Mouse (Mus musculus) naive thymus-derived CD4-positive, alpha-beta T cell, adult 2 months (primary cell): ENCODE results near the gene Ifit2.
A peak's percentile ranks its signal among the peaks of the same experiment; 100 is the strongest.
"Not testable (repeated sequence)": the region's sequence is repeated elsewhere in the genome, so short reads cannot be mapped to it uniquely, and the experiment has no call there.

Experiments used
- DNase-seq: peaks from one replicate; pipeline ENCODE4 v3.0.0-alpha.2; 2011; ENCODE audit warnings: low read depth

The Ifit2 gene

DNA sequence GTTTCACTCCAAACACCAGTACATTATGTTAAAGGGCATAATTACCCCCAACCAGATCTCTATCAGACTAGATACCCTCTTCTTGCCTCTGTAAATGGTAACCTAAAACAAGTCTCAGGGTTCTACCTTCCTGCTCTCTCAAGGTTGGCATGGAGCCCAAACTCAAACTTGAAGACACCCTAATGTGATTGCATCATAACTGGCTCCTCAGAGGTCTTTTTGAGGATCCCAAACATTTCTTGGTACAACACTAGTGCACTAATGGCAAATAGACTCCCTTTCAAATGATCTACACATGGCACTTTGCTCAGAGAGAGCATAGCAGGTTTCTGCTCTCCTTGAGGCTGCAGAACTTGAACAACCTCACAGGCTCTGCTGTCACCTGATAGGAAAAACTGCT lies 46.3 kb downstream of the Ifit2 start:
- DNase-seq, result peak; percentile 60

DNA sequence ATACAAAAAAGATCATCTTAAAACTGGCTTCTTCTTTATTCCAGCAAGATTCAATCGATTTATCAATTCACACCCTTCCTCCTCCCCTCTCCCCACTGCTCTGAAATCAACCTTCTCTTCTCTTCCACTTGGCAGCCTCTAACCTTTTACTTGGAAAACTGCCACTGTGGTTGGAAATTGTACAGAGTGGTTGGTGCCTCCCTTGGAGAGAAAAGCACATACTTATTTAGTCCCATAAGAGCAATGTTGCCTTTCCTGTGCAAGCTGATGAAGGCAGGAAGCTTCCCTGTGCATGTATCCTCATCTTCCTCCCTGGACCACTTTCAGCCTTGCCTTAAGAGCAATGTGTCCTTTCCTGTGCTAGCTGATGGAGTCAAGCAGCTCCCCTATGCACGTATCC lies 47.8 kb downstream of the Ifit2 start:
- DNase-seq, result peak; percentile 38

DNA sequence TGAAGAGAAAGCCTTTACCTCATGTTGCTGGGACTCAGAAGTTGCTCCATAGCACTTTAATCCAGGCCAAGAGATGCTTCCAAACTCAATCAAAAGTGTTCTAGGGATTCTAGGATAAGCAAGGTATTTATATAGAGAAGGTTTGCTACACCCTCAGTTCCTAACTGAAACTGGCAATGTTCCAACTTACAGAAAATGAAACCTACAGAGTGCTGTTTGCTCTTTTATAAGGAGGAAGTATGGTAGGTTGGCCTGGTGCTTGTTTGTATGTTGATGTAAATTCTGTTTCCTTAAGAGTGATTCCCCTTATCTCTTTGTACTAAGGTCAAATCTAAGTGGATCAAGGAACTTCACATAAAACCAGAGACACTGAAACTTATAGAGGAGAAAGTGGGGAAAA lies 48.8 kb downstream of the Ifit2 start:
- DNase-seq, result peak; percentile 87

DNA sequence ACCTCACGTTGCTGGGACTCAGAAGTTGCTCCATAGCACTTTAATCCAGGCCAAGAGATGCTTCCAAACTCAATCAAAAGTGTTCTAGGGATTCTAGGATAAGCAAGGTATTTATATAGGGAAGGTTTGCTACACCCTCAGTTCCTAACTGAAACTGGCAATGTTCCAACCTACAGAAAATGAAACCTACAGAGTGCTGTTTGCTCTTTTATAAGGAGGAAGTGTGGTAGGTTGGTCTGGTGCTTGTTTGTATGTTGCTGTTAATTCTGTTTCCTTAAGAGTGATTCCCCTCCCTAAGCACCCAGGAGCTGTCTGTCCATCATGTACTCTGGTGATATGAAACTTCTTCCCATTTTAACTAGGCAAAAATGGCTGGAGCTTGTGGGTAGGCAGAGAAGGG lies 51.4 kb downstream of the Ifit2 start, which contains the start of gene Ifit1bl1:
TSS of gene Ifit1bl1 (minus strand) at position 69 of the 400 bp plus-strand sequence.
- peak; percentile 86 for DNase-seq

DNA sequence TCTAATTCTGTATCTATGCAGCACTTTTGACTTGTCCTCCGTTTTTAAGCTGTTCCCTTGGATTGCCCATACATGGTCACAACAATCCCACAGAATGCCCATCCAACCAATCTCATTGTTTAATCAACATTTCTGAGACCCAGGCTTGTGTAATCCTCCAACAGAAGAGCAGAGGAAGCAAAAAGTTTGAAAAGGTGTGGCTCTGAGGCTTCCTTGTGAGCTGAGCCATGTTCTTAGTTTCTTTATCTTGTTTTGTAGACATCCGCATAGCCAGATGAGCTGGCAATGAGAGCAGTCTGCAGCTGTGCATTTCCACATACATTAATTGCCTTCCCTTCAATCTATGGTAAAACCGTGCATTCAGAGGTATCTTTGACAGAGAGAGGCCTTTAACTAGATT lies 55.0 kb downstream of the Ifit2 start:
- DNase-seq, result peak; percentile 72

DNA sequence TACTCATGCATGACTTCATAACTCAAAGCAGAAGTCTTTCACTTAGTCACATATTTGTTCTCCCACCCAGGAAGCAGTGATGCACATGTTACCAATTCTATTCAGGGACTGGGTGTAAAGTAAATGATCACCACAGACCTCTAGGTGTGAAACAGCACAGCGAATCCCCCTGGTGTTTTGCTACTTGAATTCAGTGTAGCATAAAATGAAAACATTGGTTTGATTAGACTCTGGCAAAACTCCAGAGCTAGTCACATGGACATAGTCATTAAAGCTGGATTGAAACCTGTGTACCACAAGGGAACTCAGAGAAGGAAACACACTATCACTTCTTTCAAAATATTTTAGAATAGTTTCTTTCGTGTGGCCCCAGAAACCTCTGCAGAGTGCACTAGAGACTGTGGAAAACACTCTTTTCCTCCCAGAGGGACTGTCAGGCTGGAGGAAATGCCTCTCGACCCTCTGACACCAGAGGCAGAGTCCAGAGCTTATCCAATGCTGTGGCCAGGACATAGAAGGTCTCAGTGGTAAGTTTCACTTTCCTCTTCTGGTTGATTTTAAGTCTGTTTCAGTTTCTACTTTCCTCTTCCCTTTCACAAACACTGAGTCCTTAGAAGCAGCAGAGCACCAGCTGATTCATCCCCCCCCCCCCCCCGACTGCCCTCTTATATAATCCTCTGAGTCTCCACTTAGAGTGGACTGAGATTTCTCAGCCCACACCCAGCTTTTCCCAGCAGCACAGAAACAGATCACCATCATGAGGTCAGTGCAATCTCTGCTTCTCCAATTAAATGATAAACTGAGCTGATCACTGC lies 57.0 kb downstream of the Ifit2 start, which contains the start of gene Ifit3b:
TSS of gene Ifit3b (plus strand) at position 734 of the 815 bp plus-strand sequence.
- DNase-seq, result peak; percentile 57

DNA sequence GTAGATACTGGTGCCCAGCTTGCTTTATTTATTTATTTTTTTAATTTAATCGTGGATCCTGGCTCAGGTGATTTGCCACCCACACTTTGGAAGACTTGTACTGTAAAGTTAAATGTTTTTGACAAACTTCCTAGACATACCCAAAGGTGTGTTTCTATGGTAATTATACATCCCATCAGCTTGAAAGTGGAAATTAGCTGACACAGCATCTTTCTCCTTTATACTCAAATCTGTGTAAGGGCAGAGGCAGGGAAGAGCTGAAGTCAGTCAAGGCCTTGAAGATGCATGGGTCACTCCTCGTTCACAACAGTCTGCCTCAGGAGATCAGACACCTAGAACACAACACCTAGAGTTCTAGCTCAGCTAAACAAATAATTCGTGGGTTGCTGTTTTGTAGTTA lies 59.6 kb downstream of the Ifit2 start:
- not testable (repeated sequence) for DNase-seq

DNA sequence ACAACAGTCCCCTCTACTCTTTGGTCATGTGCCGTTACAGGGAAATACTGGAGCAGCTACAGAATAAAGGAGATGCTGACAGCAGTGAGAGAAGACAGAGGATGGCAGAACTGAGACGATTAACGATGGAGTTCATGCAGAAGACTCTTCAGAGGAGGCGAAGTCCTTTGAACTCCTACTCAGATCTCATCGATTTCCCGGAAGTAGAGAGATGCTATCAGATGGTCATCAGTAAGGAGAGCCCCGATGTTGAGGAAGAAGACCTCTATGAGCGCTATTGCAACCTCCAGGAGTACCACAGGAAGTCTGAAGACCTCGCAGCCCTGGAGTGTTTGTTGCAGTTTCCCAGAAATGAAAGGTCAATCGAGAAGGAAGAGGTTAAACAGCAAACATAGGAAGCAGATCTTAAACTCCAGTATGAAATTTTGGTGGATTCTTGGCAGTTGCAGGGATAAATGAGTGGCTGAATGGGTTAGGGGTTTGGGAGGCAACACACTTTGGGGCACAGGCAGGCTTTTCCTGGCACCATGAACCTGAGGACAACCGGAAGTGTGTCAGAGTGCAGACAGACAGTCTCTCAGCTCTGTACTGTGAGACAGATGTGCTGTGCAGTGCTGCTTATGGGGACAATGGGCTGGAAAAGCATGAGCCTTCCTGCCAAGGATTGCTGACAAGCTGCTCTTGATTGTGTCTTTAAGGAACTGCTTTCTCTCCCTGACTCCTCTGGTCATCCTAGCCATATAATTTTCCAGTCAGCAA lies 61.9 kb downstream of the Ifit2 start:
- not testable (repeated sequence) for DNase-seq

DNA sequence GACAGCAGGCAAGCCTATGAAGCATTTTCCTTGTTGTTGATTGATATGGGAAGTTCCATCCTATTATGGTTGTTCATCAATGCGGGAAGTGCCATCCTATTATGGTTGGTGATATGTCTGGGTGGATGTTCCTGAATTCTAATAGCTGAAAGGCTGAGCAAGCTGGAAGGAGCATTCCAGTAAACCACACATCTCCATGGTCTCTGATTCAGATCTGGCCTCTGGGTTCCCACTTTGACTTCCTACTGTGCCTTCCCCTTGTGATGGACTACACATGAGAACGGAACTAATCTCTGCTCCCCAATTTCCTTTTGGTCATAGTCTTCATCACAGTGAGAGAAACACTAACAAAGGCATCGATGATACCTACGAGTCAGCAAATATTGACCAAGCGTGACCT lies 70.4 kb downstream of the Ifit2 start:
- no peak for DNase-seq

DNA sequence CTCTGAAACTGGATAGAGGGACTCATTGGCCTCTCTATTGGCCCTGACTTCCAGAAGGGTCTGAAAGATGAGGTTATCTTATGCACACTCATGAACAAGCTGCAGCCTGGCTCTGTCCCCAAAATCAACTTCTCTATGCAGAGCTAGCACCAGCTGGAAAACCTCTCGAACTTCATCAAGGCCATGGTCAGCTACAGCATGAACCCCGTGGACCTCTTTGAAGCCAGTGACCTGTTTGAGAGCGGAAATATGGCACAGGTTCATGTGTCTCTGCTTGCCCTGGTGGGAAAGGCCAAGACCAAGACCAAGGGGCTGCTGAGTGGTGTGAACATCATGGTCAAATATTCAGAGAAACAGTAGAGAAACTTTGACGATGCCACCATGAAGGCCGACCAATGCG lies 73.3 kb downstream of the Ifit2 start:
- no peak for DNase-seq

DNA sequence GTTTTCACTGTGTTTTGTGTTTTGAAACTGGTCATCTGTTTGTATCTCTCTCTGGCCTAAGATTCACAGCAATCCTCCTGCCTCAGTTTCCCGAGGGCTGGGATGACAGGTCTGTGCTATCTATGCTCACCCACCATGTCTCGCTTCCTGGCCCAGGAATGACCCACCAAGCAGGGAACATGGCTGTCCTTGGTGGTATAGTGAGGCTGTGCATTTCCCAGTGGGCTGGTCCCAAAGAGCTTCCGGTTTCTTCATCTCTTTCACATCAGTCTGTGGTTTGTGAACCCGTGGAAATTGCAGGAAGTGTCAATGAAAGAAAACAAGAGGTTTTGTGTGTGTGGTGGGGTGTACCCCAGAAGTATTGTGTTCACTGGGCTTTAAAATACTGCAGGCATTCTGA lies 74.2 kb downstream of the Ifit2 start:
- no peak for DNase-seq
